Mouse (Mus musculus) retina, postnatal 1 day (tissue): ENCODE measurements around the gene Clpp.

ENCODE experiments used
- DNase-seq: peaks from one replicate; pipeline ENCODE4 v3.0.0-alpha.2; 2012

Gene Clpp

GRCm38 (mm10) chr17:57032854-57033253, 42.7 kb downstream of the Clpp start:
- no peak for DNase-seq

- DNase-seq = no peak
These were observed 48.9 kb downstream of the Clpp start for GRCm38 (mm10) chr17:57038978-57039377.

- no peak for DNase-seq
These were observed 51.4 kb downstream of the Clpp start, which contains the start of gene Slc25a41 for GRCm38 (mm10) chr17:57041554-57041953. Gene Slc25a41 (minus strand): TSS chr17:57041654.
